Mouse (Mus musculus) small intestine, adult 2 months (tissue): Measurements from ENCODE around the gene Trim33. TPM values are rescaled to one million over a fixed set of nuclear protein-coding genes. Genes with fewer than 3 reads are reported as not detected.

Source experiments
- H3K27ac ChIP-seq: fragments of 200-500 bp; 2 replicates; pipeline ENCODE4 v1.5.1; 2012; ENCODE audit warnings: low read depth, low read length, control low read depth, inconsistent platforms; ENCODE audit not compliant: insufficient read depth
- H3K27me3 ChIP-seq: fragments of 200-500 bp; 2 replicates; pipeline ENCODE4 v1.6.1; 2012; ENCODE audit warnings: mild to moderate bottlenecking, moderate library complexity, low read length, inconsistent platforms; ENCODE audit not compliant: control insufficient read depth, insufficient read depth
- H3K36me3 ChIP-seq: fragments of 200-500 bp; 2 replicates; pipeline ENCODE4 v1.6.1; 2012; ENCODE audit warnings: mild to moderate bottlenecking, low read length, control low read depth, inconsistent platforms; ENCODE audit not compliant: control insufficient read depth, insufficient read depth
- H3K4me1 ChIP-seq: fragments of 200-500 bp; 2 replicates; pipeline ENCODE4 v1.6.1; 2012; ENCODE audit warnings: low read length, inconsistent platforms, mixed read lengths; ENCODE audit not compliant: control insufficient read depth, insufficient read depth, insufficient read length
- H3K4me3 ChIP-seq: fragments of 200-500 bp; 2 replicates; pipeline ENCODE4 v1.5.1; 2012; ENCODE audit warnings: low read depth, mild to moderate bottlenecking, control low read depth, inconsistent platforms, low read length, moderate library complexity
- CTCF ChIP-seq: fragments of 200-500 bp; IDR thresholded peaks from 2 replicates; pipeline ENCODE4 v1.5.1; 2012; ENCODE audit warnings: low read depth, mild to moderate bottlenecking, control low read depth, inconsistent platforms, low read length, moderate library complexity, mixed read lengths; ENCODE audit not compliant: insufficient replicate concordance, insufficient read length; ENCODE audit errors: extremely low read depth
- POLR2A ChIP-seq: fragments of 200-500 bp; IDR thresholded peaks from 2 replicates; pipeline ENCODE4 v1.6.1; 2012; ENCODE audit warnings: low read depth, mild to moderate bottlenecking, control low read depth, inconsistent platforms, low read length, moderate library complexity
- WGBS: fragments of 180-500 bp; shearing (Covaris S2); methylation state at CpG from one replicate; pipeline ENCODE4 v1.1.7; 2018; 5-methylcytosine and 5-hydroxymethylcytosine counted together
- polyA plus RNA-seq: library from polyadenylated mRNA; depleted of rRNA; stranded (reverse); fragments of >200 nt; gene quantifications from 2 replicates; pipeline ENCODE4 v1.2.3, GENCODE M21; 2012

Gene Trim33
- polyA plus RNA-seq, 1 experiment: 4.7 TPM

GRCm38 (mm10) chr3:103262802-103263417, 16.2 kb upstream of the Trim33 start:
- Histone ChIP-seq H3K36me3 (no peaks in the 10 kb centered on the region), H3K27me3 (no peaks in the 10 kb centered on the region), H3K4me3 (no peak overlapping the region), H3K27ac (no peak overlapping the region), H3K4me1 (no peaks in the 10 kb centered on the region)
- TF ChIP-seq POLR2A: no peak
- no peak for TF ChIP-seq CTCF
- WGBS: 91% methylated on average over 12 of the region's 12 CpGs

GRCm38 (mm10) chr3:103278561-103279181, 422 bp upstream of the Trim33 start:
- Histone ChIP-seq H3K4me3 (peak overlapping the region; percentile 70), H3K27ac (peak overlapping the region; percentile 73), H3K27me3 (no peaks in the 10 kb centered on the region), H3K36me3 (no peaks in the 10 kb centered on the region), H3K4me1 (peaks cover 3% of the 10 kb centered on the region)
- TF ChIP-seq POLR2A: no peak
- no peak for TF ChIP-seq CTCF
- 3% methylated on average over 11 of the region's 11 CpGs for WGBS

GRCm38 (mm10) chr3:103280241-103280761, 1.2 kb downstream of the Trim33 start:
- no peak overlapping the region for H3K27ac ChIP-seq
- H3K36me3 ChIP-seq: no peaks in the 10 kb centered on the region
- peak overlapping the region; percentile 70 for H3K4me3 ChIP-seq
- no peaks in the 10 kb centered on the region for H3K27me3 ChIP-seq
- peaks cover 3% of the 10 kb centered on the region for H3K4me1 ChIP-seq
- no peak for TF ChIP-seq CTCF
- TF ChIP-seq POLR2A: no peak
- WGBS: under 1% methylated on average over 36 of the region's 36 CpGs

DNA sequence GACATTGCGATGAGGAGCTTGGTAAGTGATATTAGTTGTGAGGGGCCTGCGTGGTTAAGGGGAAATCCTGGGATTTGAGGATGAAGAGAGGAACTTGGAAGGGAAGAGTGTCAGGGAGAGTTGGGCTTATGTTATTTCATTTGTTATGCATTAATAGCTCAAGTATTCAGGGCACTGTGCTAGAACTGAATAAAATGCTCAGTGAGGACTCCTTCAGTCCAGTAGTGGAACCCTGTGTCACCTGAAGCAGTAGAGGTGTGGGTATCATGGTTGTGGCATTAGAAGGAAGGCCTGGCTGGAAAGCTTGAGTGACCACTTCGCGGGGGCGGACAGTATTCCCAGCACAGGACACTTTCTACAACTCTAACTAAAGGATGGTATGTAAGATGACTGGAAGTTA, 1.8 kb downstream of the Trim33 start:
- Histone ChIP-seq H3K27me3 (no peaks in the 10 kb centered on the region), H3K4me3 (peak overlapping the region; percentile 70), H3K27ac (no peak overlapping the region), H3K4me1 (peaks cover 3% of the 10 kb centered on the region), H3K36me3 (no peaks in the 10 kb centered on the region)
- TF ChIP-seq CTCF (no peak), POLR2A (no peak)
- WGBS: 32% methylated on average over 5 of the region's 5 CpGs

- Histone ChIP-seq H3K4me3 (no peak overlapping the region), H3K27me3 (no peaks in the 10 kb centered on the region), H3K4me1 (no peaks in the 10 kb centered on the region), H3K36me3 (no peaks in the 10 kb centered on the region), H3K27ac (no peak overlapping the region)
- no peak for TF ChIP-seq CTCF
- no peak for TF ChIP-seq POLR2A
- WGBS: 59% methylated on average over 4 of the region's 4 CpGs
These were observed 9.7 kb downstream of the Trim33 start for GRCm38 (mm10) chr3:103288761-103289160.

DNA sequence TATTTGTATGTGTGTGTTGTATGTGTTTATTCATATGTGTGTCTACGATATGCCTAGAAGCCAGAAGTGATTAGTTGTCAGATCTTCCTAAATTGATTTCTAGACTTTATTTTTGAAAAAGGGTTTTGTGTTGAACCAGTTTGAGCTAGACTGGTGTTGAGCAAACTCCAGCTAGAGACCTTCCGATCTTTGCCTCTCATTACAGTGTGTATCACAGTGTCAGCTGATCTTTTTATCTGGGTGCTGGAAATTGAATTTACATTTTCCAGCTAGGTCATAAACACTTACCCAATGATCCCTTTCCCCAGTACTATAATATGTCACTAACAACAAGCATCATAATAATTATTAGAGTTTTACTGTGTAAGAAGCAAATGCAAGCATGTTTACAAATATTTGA, 12.0 kb downstream of the Trim33 start:
- 84% methylated on average over 2 of the region's 2 CpGs for WGBS
- H3K4me1 ChIP-seq: no peaks in the 10 kb centered on the region
- no peaks in the 10 kb centered on the region for H3K27me3 ChIP-seq
- TF ChIP-seq POLR2A (no peak), CTCF (no peak)
- no peak overlapping the region for H3K27ac ChIP-seq
- H3K4me3 ChIP-seq: no peak overlapping the region
- no peaks in the 10 kb centered on the region for H3K36me3 ChIP-seq

- H3K36me3 ChIP-seq: no peaks in the 10 kb centered on the region
- no peaks in the 10 kb centered on the region for H3K27me3 ChIP-seq
- 75% methylated on average over 6 of the region's 6 CpGs for WGBS
- H3K27ac ChIP-seq: no peak overlapping the region
- no peaks in the 10 kb centered on the region for H3K4me1 ChIP-seq
- H3K4me3 ChIP-seq: no peak overlapping the region
- no peak for TF ChIP-seq CTCF
- no peak for TF ChIP-seq POLR2A
These were observed 26.4 kb downstream of the Trim33 start for GRCm38 (mm10) chr3:103305411-103305982.
